Mouse (Mus musculus): ENCODE data around the gene Adcy4.

The Adcy4 gene

DNA sequence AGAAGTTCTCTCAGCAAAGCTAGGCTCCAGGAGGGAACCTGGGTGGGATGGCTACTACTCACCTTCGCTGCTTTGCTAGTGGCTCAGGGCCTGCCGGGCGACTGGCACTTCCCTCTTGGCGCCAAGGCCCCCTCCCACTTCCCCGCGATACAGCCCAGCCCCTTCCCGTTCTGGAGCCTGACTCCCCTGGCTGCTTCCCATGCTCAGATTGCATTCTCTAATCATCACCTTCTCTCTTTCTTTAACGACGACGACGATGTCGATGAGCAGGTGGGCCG lies at the start of gene Adcy4:
Adcy4 (minus strand) TSS at position 138 of the 278 bp plus-strand sequence.
- no peak for DNase-seq (ENCODE audit: low read depth, low spot score)

DNA sequence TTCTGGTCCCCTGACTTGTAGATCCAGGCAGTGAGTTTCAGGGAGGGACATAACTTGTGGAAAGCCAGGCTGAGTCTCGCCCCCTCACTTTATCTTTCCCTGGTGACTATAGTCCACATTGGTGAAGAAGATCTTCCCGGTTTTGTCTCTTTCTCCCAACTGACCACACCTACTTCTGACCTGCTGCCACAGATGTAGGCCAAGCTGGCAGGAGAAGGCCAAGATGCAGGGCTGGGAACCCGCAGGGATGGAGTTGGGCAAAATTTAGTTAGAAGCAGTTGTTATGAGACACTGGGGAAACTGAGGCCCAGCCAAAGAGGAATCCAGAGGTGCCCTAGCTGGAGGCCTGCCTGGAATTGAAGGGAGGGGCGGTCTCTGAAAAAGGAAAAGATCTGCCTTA lies 49.2 kb upstream of the Adcy4 start:
- no peak for DNase-seq (ENCODE audit: low read depth, low spot score)

DNA sequence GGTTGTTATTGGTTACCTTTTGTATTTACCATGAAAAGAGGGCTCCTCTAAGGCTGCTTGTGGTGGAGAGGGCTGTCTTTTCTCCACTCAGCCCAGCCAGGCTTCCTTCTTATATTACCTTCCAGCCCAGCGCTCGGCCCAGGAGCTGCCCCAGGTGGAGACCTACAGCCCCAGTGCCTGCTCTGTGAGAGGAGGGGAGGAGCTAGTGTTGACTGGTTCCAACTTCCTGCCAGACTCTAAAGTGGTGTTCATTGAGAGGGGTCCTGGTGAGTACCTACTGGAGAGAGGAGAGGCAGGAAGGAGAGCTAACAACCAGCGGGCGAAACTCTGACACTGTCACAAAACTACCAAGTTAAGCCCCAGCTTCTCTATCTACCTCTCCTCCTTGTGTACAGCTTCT lies 46.4 kb upstream of the Adcy4 start:
- peak; percentile 61 for DNase-seq (ENCODE audit: low read depth, low spot score)

DNA sequence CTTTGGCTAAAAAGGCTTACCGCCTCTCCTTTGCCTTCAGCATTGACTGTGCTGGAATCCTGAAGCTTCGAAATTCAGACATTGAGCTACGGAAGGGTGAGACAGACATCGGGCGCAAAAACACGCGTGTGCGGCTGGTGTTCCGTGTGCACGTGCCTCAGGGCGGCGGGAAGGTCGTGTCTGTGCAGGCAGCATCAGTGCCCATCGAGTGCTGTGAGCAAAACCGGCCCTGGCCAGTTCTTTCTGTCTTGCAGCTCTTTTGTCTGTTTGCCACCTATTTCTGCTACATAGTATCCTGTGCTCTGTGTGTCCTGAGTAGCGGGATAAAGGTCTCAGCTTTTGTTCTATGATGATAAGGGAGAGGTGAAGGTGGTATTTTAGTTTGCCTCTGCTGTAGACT lies 46.0 kb upstream of the Adcy4 start:
- DNase-seq (ENCODE audit: low read depth, low spot score): peak; percentile 64

DNA sequence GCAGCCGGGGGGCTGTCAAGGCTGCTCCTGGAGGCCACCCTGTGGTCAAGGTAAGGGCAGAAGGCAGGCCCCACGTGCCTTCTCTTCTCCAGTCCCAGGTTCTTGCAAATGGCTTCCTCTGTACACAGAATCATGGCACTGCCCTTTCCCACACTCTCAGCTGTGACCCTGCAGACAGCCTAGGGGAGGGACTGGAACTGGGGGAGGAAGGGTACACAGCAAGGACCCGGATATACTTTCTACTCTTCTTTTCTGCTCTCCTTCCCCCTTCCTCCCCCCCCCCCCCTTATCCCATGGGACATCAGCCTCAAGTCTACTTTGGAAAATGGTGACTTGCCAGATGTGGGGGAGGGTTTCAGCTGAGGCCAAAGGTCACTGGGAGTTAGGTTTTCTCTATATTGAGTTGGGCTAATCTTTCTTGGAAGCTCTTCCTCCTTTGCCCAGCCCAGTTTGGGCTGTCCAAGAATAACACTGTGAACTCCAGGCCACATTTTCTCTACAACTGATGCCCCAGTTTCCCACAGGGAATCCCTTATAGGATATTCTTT lies 44.9 kb upstream of the Adcy4 start:
- DNase-seq (ENCODE audit: low read depth, low spot score): no peak

DNA sequence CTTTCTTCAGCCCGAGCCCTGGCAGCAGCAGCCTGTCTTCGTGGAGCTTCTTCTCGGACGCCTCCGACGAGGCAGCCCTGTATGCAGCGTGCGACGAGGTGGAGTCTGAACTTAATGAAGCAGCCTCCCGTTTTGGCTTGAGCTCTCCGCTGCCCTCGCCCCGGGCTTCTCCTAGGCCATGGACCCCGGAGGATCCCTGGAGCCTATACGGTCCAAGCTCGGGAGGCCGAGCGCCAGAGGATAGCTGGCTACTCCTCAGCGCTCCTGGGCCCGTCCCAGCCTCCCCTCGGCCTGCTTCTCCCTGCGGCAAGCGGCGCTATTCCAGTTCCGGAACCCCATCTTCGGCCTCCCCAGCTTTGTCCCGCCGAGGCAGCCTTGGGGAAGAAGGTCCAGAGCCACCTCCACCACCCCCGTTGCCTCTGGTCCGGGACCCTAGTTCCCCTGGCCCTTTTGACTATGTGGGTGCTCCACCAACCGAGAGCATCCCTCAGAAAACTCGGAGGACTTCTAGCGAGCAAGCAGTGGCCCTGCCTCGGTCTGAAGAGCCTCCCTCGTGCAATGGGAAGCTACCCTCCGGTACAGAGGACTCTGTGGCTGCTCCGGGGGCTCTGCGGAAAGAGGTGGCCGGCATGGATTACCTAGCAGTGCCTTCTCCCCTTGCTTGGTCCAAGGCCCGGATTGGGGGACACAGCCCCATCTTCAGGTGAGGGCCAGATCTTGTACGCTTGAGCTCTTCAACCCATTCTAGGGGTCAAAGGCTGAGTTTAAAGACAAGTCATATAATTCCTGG lies 42.9 kb upstream of the Adcy4 start:
- DNase-seq (ENCODE audit: low read depth, low spot score): no peak

DNA sequence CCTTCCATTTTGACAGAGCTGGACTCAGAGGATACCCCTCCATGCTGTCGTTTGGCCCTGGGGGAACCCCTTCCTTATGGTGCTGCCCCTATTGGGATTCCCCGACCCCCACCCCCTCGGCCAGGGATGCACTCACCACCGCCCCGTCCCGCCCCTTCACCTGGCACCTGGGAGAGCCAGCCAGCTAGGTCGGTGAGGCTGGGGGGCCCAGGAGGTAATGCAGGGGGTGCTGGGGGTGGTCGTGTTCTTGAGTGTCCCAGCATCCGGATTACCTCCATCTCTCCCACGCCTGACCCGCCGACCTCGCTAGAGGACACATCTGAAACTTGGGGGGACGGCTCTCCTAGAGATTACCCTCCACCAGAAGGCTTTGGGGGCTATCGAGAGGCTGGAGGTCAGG lies 42.2 kb upstream of the Adcy4 start:
- DNase-seq (ENCODE audit: low read depth, low spot score): no peak

DNA sequence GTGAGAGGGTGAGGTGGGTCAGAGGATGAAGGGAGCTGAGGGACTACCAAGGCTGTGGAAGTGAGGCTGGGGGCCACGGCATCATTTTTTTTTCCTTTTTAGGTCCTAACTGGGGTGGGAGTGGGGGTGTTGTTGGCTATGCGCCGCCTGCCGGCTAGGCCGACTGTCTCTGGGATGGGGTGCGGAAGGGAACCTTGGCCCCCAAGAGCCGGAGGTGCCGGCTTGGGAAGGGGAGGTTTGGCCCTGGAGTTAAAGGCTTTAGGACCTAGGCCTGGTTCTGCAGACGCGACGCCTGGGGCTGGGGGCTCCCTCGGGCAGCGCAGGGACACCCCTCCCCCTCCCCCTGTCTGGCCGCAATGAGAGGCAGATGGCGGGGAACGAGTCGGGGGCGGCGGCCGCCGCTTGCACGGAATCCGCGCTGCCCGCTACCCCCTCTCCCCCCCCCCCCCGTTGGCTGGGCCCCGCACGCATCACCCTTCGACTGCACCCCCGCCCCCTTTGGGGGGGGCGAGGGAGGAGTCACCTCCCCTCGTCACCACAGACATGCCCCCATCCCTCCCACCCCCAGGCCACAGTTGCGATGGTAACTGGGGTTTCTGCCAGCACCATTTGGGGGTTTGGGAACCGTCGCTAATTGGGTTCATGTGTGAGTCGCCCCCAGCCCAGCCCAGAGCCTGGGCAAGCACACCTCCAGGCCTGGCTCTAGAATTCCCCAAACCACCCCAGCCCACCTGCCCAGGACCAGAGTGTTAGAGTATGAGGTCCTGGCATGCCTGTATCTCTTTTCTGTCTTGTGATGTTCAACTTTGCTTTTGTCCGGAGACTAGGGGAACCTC lies 41.5 kb upstream of the Adcy4 start:
- no peak for DNase-seq (ENCODE audit: low read depth, low spot score)

DNA sequence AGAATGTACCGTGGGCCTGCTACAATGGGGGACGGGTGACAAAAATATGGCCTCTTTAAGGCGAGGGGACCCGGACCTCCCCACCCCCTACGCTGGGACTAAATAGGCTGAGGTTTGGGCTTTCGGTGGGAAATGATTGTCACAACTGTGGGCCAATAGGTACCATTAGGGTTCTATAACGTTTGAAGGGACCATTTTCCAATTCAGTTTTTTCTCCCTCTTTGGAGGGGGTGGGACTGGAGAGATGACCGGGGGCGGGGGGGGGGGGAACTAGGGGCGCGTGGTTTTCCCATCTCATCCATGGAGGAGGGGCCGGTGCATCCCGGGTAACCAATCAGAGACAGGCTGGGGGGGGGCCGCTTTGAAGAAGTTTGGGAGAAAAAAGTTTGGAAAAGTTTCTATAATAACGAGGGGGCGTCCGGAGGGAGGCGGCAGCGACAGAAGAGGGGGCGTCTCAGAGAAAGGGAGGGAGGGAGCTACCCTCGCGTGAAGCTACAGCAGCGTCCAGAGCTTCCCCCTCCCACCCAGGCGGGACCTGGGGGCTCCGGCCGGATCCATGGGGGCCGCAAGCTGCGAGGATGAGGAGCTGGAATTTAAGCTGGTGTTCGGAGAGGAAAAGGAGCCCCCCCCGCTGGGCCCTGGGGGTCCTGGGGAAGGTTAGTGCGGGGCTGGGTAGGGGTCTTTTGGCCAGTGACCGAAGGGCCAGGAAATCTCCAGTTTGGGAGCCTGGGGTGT lies 40.8 kb upstream of the Adcy4 start:
- no peak for DNase-seq (ENCODE audit: low read depth, low spot score)

DNA sequence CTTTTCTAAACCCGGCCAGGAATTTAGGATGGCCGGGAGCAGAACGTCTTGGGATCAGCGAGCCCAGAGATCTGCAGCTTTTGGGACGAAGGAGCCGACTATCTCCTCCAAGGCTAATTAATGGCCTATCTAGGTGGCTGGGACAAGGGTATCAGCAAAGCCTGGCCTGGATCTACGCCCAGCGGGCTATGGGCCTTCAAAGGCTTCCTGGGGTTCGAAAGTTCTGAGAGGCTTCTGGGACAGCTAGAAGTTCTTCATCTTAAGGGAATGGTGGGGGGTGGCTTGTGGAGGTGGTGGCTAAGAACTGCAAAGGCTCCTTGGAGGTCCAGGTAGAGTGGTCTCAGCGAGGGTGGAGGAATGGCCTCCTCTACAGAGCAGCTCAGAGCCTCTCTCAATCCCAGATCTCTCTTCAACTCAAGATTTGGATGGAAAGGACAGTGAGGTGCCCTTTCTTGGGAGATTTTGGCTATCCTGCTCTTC lies 40.1 kb upstream of the Adcy4 start:
- DNase-seq (ENCODE audit: low read depth, low spot score): peak; percentile 54

DNA sequence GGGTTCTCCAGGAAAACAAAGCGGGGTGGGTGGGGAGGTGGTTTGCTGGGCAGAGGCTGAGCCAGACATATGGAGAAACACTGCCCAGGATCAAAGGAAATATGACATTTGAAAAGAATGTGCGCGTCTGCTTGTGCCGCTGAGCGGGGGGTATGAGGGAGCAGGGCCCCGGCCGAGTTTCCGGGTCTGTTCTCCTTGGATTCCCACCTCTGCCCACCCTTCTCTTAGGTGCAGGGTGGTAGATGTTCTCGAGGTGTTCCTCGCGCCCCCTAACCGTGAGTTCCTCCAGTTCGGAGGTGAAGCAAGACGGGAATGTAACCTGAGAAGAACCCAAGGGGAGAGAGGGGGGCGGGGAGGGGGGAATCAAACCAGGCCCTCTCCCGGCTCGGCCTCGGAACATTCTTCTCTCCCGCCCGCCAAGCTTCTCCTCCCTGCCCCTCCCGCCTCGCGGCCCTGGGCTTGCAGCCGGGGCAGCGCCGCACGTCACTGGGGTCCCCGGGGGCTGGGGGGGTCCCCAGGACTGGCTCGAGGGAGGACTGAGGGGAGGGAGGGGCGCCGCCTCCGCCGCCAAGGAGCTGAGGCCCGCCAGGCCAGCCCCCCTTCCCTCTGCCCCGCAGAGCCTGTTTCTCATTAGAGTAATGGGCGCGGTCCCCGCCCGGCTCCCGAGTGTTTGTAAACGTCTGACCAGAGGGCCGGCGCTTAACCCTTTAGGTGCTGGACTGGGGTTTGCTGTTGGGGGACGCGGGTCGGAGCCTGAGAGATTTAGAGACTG lies 39.3 kb upstream of the Adcy4 start, which contains the start of gene Nfatc4:
Nfatc4 (plus strand) TSS at position 154 of the 772 bp plus-strand sequence.
- DNase-seq (ENCODE audit: low read depth, low spot score): peak; percentile 90

DNA sequence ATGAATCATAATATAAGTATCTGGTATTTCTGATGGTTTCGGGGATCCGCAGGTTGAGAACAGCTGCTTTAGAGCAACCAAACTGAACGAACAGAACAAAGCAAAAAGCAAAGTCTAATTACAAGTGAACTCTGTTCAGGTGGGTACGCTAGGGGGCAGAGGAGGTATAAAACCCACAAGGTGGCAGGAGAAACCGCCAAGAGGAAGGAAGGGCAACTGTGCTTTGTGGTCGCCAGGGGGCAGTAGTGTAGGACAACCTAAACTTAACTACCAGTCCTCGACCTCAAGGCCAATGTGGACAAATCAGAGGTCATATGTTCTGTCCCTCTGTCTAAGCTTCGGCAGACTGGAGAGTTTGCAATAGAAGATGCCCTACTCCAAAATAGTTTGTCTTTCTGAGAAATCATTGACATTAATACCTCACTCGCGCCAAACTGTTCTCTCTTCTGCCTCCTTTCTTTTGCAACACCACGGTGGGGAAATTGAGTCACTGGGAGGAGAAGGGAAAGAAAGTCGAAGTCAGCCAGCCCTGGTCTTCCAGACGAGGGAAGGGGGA lies 38.6 kb upstream of the Adcy4 start:
- peak; percentile 97 for DNase-seq (ENCODE audit: low read depth, low spot score)

DNA sequence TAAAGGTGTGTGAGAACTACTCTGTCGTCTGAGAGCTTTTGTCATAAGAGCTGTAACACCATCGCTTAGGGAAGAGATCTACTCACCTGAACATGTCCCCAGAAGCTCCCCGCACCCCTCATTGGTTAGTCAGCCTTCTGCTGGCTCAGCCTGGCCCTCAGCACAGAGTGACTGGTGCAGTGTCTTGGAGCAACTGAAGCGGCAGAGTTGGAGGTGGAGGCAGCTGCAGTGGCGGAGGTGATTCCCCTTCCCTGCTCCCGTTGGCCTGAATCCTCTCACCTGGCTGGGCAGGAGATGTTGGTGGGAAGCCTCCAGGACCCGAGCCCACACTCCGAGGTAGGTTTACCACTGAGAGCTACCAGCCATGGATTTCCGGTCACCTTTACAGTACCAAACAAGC lies 36.7 kb upstream of the Adcy4 start:
- DNase-seq (ENCODE audit: low read depth, low spot score): no peak

DNA sequence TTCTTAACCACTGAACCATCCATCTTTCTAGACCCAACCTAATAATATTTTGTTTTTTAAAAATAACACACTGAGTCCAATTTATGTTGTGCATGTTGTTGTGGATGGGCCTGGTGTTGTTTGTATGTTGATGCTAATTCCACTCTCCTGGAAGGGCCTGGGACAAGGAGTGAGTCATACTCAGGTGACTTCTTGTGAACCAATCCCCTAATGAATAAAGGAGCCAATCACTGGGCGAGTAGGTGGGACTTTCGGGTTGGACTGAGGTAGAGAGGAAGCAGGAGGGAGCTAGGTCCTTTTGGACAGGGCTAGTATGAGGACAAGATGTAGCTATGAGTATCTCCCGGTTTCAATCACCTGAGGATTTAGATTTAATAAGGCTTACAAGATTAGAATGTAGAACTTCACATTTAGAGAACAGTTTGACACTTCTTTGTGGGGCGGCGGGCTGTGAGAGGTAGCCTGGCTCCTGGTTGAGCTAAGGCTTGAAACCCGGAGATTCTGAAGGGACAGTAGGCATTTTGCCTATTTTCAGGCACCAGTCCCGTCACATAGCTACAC lies 36.0 kb upstream of the Adcy4 start:
- no peak for DNase-seq (ENCODE audit: low read depth, low spot score)

DNA sequence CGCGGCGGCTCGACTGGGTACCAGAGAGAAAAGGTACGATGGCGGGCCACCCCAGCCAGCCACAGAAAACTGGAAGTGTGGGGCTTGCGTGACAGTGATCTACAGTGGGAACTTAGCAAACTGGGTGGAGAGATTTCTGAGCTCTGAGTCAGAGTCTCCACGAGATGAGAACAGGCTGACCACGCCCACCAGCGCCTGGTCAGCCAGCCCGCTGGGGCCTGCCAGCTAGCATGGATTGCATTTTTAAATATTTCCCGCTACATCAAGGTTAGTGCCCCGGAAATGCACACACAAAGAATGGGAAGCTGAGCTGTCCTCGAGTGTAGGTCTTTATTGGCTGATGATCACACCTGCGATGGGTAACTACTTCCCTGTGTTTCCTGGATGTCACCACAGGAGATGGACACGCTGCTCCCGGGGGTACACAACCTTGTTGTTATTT lies 31.4 kb upstream of the Adcy4 start:
- DNase-seq (ENCODE audit: low read depth, low spot score): peak; percentile 78

DNA sequence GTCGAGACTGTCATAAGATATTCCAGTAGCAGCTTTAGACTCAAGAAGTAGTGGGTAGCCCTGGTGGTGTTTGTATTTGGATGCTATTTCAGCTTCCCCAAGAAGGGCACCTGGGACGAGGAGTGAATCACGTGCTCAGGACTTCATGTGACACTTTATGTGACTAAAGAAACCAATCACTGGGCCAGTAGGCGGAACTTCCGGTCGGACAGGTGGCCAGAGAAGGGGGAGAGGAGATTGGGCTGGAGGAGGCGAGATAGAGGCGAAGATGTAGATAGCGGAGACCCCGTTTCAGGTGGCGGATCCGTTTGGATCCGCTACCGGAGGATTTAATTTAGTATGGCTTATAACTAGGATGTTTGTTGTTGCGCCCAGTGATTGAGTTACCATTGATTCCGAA lies 31.0 kb upstream of the Adcy4 start:
- peak; percentile 89 for DNase-seq (ENCODE audit: low read depth, low spot score)

DNA sequence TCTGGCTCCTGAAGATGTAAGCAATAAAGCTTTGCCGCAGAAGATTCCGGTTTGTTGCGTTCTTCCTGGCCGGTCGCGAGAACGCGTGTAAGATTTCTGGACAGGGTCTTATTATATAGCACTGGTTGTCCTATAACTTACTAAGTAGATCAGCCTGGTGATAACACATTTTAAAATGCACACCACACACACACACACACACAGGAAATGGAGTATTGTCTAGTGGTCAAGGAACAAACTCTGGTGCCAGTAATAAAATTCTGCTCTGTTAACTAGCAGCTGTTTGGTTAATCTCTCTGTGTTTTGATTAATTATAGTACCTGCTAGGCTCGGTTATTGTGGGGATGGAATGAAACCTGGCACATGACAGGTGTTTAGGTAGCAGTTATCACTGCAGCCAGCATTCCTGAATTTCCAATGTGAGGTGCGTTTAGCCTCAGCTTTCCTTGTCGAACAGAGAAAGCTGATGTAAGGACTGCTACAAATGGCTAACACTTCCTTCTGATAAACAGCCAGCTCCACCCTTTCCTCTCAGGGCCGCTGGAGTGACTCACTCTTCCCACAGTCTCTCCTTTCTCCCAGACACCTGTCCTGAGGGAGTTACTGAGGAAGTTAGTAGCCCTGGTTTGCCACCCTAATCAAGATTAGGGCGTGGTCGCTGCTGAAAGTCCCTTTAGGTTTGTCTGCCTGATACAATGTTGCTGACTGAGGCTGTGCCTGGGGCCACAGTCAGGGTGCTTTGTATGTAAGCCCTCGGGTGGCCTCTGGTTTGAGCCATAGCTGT lies 11.7 kb upstream of the Adcy4 start:
- DNase-seq (ENCODE audit: low read depth, low spot score): no peak

DNA sequence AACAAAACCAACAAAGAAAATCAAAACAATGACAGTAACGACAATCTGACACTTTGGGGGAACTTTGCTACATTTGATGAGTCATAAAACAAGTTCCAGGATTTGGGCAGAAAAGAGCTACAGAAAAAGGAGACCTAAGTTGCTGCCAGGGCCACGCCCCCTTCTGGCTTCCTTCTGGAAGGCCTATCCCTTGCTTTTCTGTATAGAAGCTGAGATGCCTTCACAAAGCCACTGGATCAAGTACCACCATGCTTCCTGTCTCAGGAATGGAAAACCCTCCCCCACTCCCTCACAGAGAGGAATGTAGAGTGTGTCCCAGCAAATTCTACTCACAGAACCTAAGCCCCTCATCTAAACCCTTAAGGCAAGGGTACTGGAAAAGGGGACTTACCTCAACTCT lies 10.1 kb upstream of the Adcy4 start:
- no peak for DNase-seq (ENCODE audit: low read depth, low spot score)

DNA sequence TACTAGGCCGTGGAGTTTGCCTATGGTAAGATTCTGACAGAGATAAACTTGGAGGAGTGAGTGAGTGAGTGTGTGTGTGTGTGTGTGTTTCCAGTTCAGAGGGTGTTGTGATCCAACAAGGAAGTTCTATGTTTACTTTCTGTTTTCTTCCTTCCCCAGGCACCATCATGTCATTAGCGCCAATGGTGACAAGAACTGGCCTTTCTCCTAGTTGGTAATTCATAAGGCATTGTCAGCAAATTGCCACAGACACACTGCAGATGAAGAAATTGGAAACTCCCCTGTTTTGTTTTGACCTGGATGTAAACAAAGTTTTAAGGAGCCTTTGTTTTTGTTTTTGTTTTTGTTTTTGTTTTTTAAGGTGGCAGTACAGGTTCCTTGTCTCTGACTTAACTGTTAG lies 9.6 kb upstream of the Adcy4 start:
- no peak for DNase-seq (ENCODE audit: low read depth, low spot score)

Data from ES-CJ7 (cell line).